8 mouse cellular contexts compared by ENCODE assay signal in the genomic region with DNA sequence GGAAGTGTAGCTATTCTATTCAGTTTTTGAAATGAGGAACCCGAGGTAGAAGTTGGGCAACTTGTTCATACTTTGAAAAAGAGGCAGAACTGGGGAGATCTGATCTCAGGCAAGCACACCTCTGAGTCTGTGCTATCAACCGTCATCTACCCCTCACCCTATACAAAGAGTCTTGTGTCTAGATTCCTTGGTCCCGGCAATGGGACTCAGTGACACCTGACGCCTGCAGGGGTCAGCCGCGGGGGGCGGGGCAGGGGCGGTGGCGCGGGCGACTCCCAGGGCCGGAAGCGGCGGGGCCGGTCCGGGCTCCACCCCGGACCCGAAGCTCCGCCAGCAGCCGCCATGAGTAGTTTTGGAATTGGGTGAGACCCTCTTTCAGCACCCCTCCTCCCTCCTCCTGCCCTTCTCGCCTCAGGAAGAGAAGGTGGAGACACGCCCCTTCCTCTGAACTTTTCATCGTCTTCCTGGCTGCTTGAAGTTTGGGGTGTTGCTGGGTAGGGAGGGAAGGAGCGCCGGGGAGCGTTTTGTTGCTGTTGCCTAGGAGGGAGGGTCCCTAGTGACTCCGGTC. TPM values are rescaled to one million over a fixed set of nuclear protein-coding genes. Genes with fewer than 3 reads are reported as not detected.
DNase-seq lines count a peak whose midpoint lies in the region; ATAC-seq and TF ChIP-seq lines count a peak whose summit lies in the region.

No protein-coding gene starts in this region.

- DNase-seq in adrenal gland, postnatal 10 days, result peak; percentile 78
- peak; percentile 97 for DNase-seq in heart, adult 11 months
- peak; percentile 56 for DNase-seq in lung, adult 2 months
- no peak for DNase-seq in cerebellum, adult 9-11 months
- no peak for DNase-seq in c-Kit-positive CD71-positive TER-119-positive erythroid progenitor cells, embryonic 14.5 days (ENCODE audit: low spot score)

- peak overlapping the region; percentile 74 for H3K9ac ChIP-seq in intestine, embryonic 16.5 days (ENCODE audit: low read depth, low read length)
- 0 out of 2 replicates have a peak overlapping the region, but pooled peaks have one; percentile 28 for H3K9ac ChIP-seq in neural tube, embryonic 15.5 days (replicated peaks)

- TF ChIP-seq POLR2A in lung, adult 2 months (IDR thresholded peaks at IDR 0.05; ENCODE audit: borderline replicate concordance, extremely low read depth, low read depth, low read length), result no peak

- H3K4me1 ChIP-seq in intestine, embryonic 16.5 days (ENCODE audit: control insufficient read depth, insufficient read depth, low read length), result peaks cover 24% of the 10 kb centered on the region
- peaks cover 9% of the 10 kb centered on the region for H3K4me1 ChIP-seq in lung, adult 2 months (ENCODE audit: control insufficient read depth, insufficient read depth, low read length)
- peaks cover 62% of the 10 kb centered on the region for H3K4me1 ChIP-seq in neural tube, embryonic 15.5 days

- peaks cover 43% of the 10 kb centered on the region for H3K27me3 ChIP-seq in intestine, embryonic 16.5 days (replicated peaks; ENCODE audit: control insufficient read depth, insufficient read depth, low read length)
- peaks cover 33% of the 10 kb centered on the region for H3K27me3 ChIP-seq in neural tube, embryonic 15.5 days (replicated peaks)

- H3K4me3 ChIP-seq in intestine, embryonic 16.5 days (ENCODE audit: low read length), result peak overlapping the region; percentile 64
- peak overlapping the region; percentile 98 for H3K4me3 ChIP-seq in lung, adult 2 months (replicated peaks; ENCODE audit: extremely low read depth, low read depth, low read length)
- H3K4me3 ChIP-seq in neural tube, embryonic 15.5 days (replicated peaks), result peak overlapping the region; percentile 37

- peak; percentile 40 for ATAC-seq in CD4-positive, CD25-positive, alpha-beta regulatory T cell, adult 4 months
- peak; percentile 57 for ATAC-seq in intestine, embryonic 16.5 days
- no peak for ATAC-seq in neural tube, embryonic 15.5 days (ENCODE audit: low FRiP score)

- TF ChIP-seq CTCF in lung, adult 2 months (IDR thresholded peaks at IDR 0.05; ENCODE audit: insufficient read depth, low read length), result no peak

- H3K9me3 ChIP-seq in intestine, embryonic 16.5 days (ENCODE audit: control insufficient read depth, low read length), result no peaks in the 10 kb centered on the region
- H3K9me3 ChIP-seq in neural tube, embryonic 15.5 days (replicated peaks), result no peaks in the 10 kb centered on the region

- no peaks in the 10 kb centered on the region for H3K36me3 ChIP-seq in intestine, embryonic 16.5 days (ENCODE audit: control insufficient read depth, insufficient read depth, low read length)
- H3K36me3 ChIP-seq in neural tube, embryonic 15.5 days, result peaks cover 21% of the 10 kb centered on the region

- peak overlapping the region; percentile 70 for H3K4me2 ChIP-seq in intestine, embryonic 16.5 days (ENCODE audit: low read depth, low read length)
- peak overlapping the region; percentile 52 for H3K4me2 ChIP-seq in neural tube, embryonic 15.5 days

- WGBS in intestine, embryonic 16.5 days, result under 1% methylated on average over 26 of the region's 27 CpGs
- WGBS in lung, adult 2 months, result under 1% methylated on average over 27 of the region's 27 CpGs
- whole genome bisulfite sequencing in neural tube, embryonic 15.5 days, result 4% methylated on average over 27 of the region's 27 CpGs

- H3K27ac ChIP-seq in intestine, embryonic 16.5 days (ENCODE audit: low read length), result no peak overlapping the region
- H3K27ac ChIP-seq in neural tube, embryonic 15.5 days (replicated peaks), result no peak overlapping the region

RNA-seq across cellular contexts. Expression of a gene that starts 4.7 kb away (rescaled TPM):
- polyA plus RNA-seq in CD4-positive, CD25-positive, alpha-beta regulatory T cell, adult 4 months (2017; shearing (Covaris generic)), result 10 to 100 TPM in 1 of 2 experiments, 1 to 10 TPM in 1; 10.0 to 30.1 TPM
- 10 to 100 TPM; 37.7 to 41.0 TPM for total RNA-seq in adrenal gland, postnatal 10 days (2021)
- 7.1 and 8.4 TPM in 2 replicates for polyA plus RNA-seq in intestine, embryonic 16.5 days (2015; fragmentation: Nextera tagmentation; extraction: Ambion mirVana)
- 73.7 and 81.5 TPM in 2 replicates for polyA plus RNA-seq in lung, adult 2 months (2012; rRNA removed)
- polyA plus RNA-seq in neural tube, embryonic 15.5 days (2015; fragmentation: Nextera tagmentation; extraction: Ambion mirVana), result 11.6 and 13.3 TPM in 2 replicates

RNA-seq across cellular contexts. Expression of a gene that starts 15.0 kb away (rescaled TPM):
- polyA plus RNA-seq in CD4-positive, CD25-positive, alpha-beta regulatory T cell, adult 4 months (2017; shearing (Covaris generic)), result not detected
- total RNA-seq in adrenal gland, postnatal 10 days (2021), result under 1 TPM; 0.75 to 0.94 TPM
- 3.1 and 3.6 TPM in 2 replicates for polyA plus RNA-seq in intestine, embryonic 16.5 days (2015; fragmentation: Nextera tagmentation; extraction: Ambion mirVana)
- 0.19 and 0.24 TPM in 2 replicates for polyA plus RNA-seq in lung, adult 2 months (2012; rRNA removed)
- polyA plus RNA-seq in neural tube, embryonic 15.5 days (2015; fragmentation: Nextera tagmentation; extraction: Ambion mirVana), result 1.2 and 2.1 TPM in 2 replicates

RNA-seq across cellular contexts. Expression of a gene that starts 31.4 kb away (rescaled TPM):
- polyA plus RNA-seq in CD4-positive, CD25-positive, alpha-beta regulatory T cell, adult 4 months (2017; shearing (Covaris generic)), result under 1 TPM in 1 of 2 experiments, not detected in 1; 0.11 TPM
- 1 to 10 TPM; 7.4 to 9.2 TPM for total RNA-seq in adrenal gland, postnatal 10 days (2021)
- 1.6 and 2.1 TPM in 2 replicates for polyA plus RNA-seq in intestine, embryonic 16.5 days (2015; fragmentation: Nextera tagmentation; extraction: Ambion mirVana)
- polyA plus RNA-seq in lung, adult 2 months (2012; rRNA removed), result 21.6 and 29.5 TPM in 2 replicates
- polyA plus RNA-seq in neural tube, embryonic 15.5 days (2015; fragmentation: Nextera tagmentation; extraction: Ambion mirVana), result 3.1 and 3.3 TPM in 2 replicates

RNA-seq across cellular contexts. Expression of a gene that starts 31.4 kb away (rescaled TPM):
- polyA plus RNA-seq in CD4-positive, CD25-positive, alpha-beta regulatory T cell, adult 4 months (2017; shearing (Covaris generic)), result 10 to 100 TPM; 63.0 to 77.3 TPM
- total RNA-seq in adrenal gland, postnatal 10 days (2021), result 10 to 100 TPM; 90.1 to 91.2 TPM
- 119 and 132 TPM in 2 replicates for polyA plus RNA-seq in intestine, embryonic 16.5 days (2015; fragmentation: Nextera tagmentation; extraction: Ambion mirVana)
- polyA plus RNA-seq in lung, adult 2 months (2012; rRNA removed), result 16.2 and 20.1 TPM in 2 replicates
- polyA plus RNA-seq in neural tube, embryonic 15.5 days (2015; fragmentation: Nextera tagmentation; extraction: Ambion mirVana), result 122 and 124 TPM in 2 replicates

RNA-seq across cellular contexts. Expression of a gene that starts 31.9 kb away (rescaled TPM):
- 10 to 100 TPM in 1 of 2 experiments, 1 to 10 TPM in 1; 9.1 to 17.8 TPM for polyA plus RNA-seq in CD4-positive, CD25-positive, alpha-beta regulatory T cell, adult 4 months (2017; shearing (Covaris generic))
- 10 to 100 TPM; 12.5 to 12.6 TPM for total RNA-seq in adrenal gland, postnatal 10 days (2021)
- 10.5 and 11.1 TPM in 2 replicates for polyA plus RNA-seq in intestine, embryonic 16.5 days (2015; fragmentation: Nextera tagmentation; extraction: Ambion mirVana)
- polyA plus RNA-seq in lung, adult 2 months (2012; rRNA removed), result 11.1 and 14.9 TPM in 2 replicates
- 21.7 and 24.5 TPM in 2 replicates for polyA plus RNA-seq in neural tube, embryonic 15.5 days (2015; fragmentation: Nextera tagmentation; extraction: Ambion mirVana)

Comparison
In these comparisons a context has a peak if more than half of its experiments do, and no peak if none do; other contexts are left out.
1. DNase-seq: peak in adrenal gland, postnatal 10 days (single experiment), heart, adult 11 months (single experiment) and lung, adult 2 months (single experiment); none in cerebellum, adult 9-11 months (single experiment) and c-Kit-positive CD71-positive TER-119-positive erythroid progenitor cells, embryonic 14.5 days (single experiment).
2. H3K4me3 ChIP-seq: peak in every context shown above with its lines; median percentile 98 in lung, adult 2 months; 64 in intestine, embryonic 16.5 days; 37 in neural tube, embryonic 15.5 days.